Mouse (Mus musculus): Measurements from ENCODE around the gene Cenpo. TPM values are rescaled to one million over a fixed set of nuclear protein-coding genes. Genes with fewer than 3 reads are reported as not detected.

The Cenpo gene
- total and polyA plus RNA-seq, 3 experiments = 29.2 to 35.5 TPM; not detected in 1

- Histone ChIP-seq H3K4me1 (ENCODE audit: control insufficient read depth in 1 of 2, insufficient read depth in 2 of 2, low read length in 2 of 2) (no peaks in the 10 kb centered on the region), H3K9ac (ENCODE audit: control insufficient read depth, low read depth, low read length, poor library complexity, severe bottlenecking) (no peak overlapping the region)
- TF ChIP-seq ZNF384 (IDR thresholded peaks at IDR 0.05; ENCODE audit: low read depth, low read length) (no peak), NELFE (IDR thresholded peaks at IDR 0.05; ENCODE audit: low read depth, low read length) (no peak), HCFC1 (IDR thresholded peaks at IDR 0.05; ENCODE audit: low read depth, low read length) (no peak), JUND (IDR thresholded peaks at IDR 0.05; ENCODE audit: low read depth, low read length) (no peak), MYC (IDR thresholded peaks at IDR 0.05; ENCODE audit: low read depth, low read length) (no peak), TBP (IDR thresholded peaks at IDR 0.05; ENCODE audit: low read depth, low read length) (no peak), UBTF (IDR thresholded peaks at IDR 0.05; ENCODE audit: borderline replicate concordance, insufficient read depth, low read depth, low read length) (no peak), KAT2A (conservative IDR thresholded peaks at IDR 0.05; ENCODE audit: low read depth, low read length) (no peak), POLR2AphosphoS2 (IDR thresholded peaks at IDR 0.05; ENCODE audit: low read length) (no peak), ETS1 (IDR thresholded peaks at IDR 0.05; ENCODE audit: low read depth, low read length) (no peak), MYB (IDR thresholded peaks at IDR 0.05; ENCODE audit: low read depth, low read length) (no peak), MEF2A (IDR thresholded peaks at IDR 0.05; ENCODE audit: extremely low read depth, insufficient replicate concordance, low read depth, low read length, poor library complexity, severe bottlenecking) (no peak), GATA1 (IDR thresholded peaks at IDR 0.05; ENCODE audit: low read depth, low read length) (no peak), E2F4 (IDR thresholded peaks at IDR 0.05; ENCODE audit: borderline replicate concordance, low read depth, low read length) (no peak), TCF12 (IDR thresholded peaks at IDR 0.05; ENCODE audit: low read depth, low read length) (no peak), ELF1 (IDR thresholded peaks at IDR 0.05; ENCODE audit: low read depth, low read length) (no peak)
Observed at GRCm38 (mm10) chr12:4169058-4169457, 65.0 kb downstream of the Cenpo start.

DNA sequence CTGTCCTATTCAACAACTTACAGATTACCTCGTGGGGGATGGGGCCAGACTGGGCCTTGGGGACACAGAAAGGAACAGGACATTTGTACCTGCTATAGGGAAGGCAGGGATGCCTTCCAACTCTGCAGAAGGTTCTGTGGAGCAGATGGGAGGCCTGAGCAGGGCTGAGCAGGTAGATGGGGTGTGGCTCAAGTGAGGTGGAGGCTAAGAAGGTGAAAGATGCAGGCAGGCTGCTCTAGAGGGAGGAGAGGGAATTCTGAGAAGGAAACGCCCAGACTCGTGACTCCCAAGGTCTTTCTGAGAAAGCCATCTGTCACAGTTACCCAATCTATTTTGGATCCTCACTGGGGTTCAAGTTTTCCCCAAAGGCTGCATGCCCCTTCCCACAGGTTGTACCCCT is 67.1 kb downstream of the Cenpo start:
- DNase-seq (ENCODE audit: low read depth, low spot score) = no peak
- Histone ChIP-seq H3K27me3 (ENCODE audit: control insufficient read depth in 1 of 2, insufficient read depth in 2 of 2, low read length in 2 of 2) (peaks cover 0 to 2% of the 10 kb centered on the region in 2 experiments; a peak in 1 of 4 replicates), H3K4me1 (ENCODE audit: control insufficient read depth in 1 of 2, insufficient read depth in 2 of 2, low read length in 2 of 2) (no peaks in the 10 kb centered on the region), H3K9me3 (replicated peaks; ENCODE audit: insufficient read depth, low read length) (no peaks in the 10 kb centered on the region), H3K36me3 (ENCODE audit: control insufficient read depth in 1 of 2, insufficient read depth in 2 of 2, low read length in 2 of 2) (no peaks in the 10 kb centered on the region), H3K27ac (ENCODE audit: control insufficient read depth, low read depth, low read length) (no peak overlapping the region), H3K4me3 (ENCODE audit: control insufficient read depth in 1 of 2, insufficient read depth in 1 of 2, low read depth in 2 of 2, low read length in 2 of 2) (no peak overlapping the region), H3K9ac (ENCODE audit: control insufficient read depth, low read depth, low read length, poor library complexity, severe bottlenecking) (no peak overlapping the region), H3K79me2 (ENCODE audit: control insufficient read depth, insufficient read depth, low read length, poor library complexity) (no peaks in the 10 kb centered on the region)
- TF ChIP-seq MAX (IDR thresholded peaks at IDR 0.05; ENCODE audit: low read length) (no peak), MAZ (IDR thresholded peaks at IDR 0.05; ENCODE audit: low read depth, low read length) (no peak), GATA1 (IDR thresholded peaks at IDR 0.05; ENCODE audit: low read depth, low read length) (no peak)

More at GRCm38 (mm10) chr12:4169058-4169457, 65.0 kb downstream of the Cenpo start:
- Histone ChIP-seq H3K4me3 (ENCODE audit: control insufficient read depth in 1 of 2, insufficient read depth in 1 of 2, low read depth in 2 of 2, low read length in 2 of 2) (no peak overlapping the region), H3K36me3 (ENCODE audit: control insufficient read depth in 1 of 2, insufficient read depth in 2 of 2, low read length in 2 of 2) (no peaks in the 10 kb centered on the region), H3K27ac (ENCODE audit: control insufficient read depth, low read depth, low read length) (no peak overlapping the region), H3K27me3 (ENCODE audit: control insufficient read depth in 1 of 2, insufficient read depth in 2 of 2, low read length in 2 of 2) (no peaks in the 10 kb centered on the region), H3K79me2 (ENCODE audit: control insufficient read depth, insufficient read depth, low read length, poor library complexity) (no peaks in the 10 kb centered on the region), H3K9me3 (replicated peaks; ENCODE audit: insufficient read depth, low read length) (no peaks in the 10 kb centered on the region)
- no peak for DNase-seq (ENCODE audit: low read depth, low spot score)

Data from MEL (cell line).